Mouse (Mus musculus) CH12.LX (cell line): ENCODE results near the gene Zfpl1.

Experiments used
- CHD2 ChIP-seq: IDR thresholded peaks from 2 replicates; pipeline ENCODE4 v1.6.1; 2011; ENCODE audit warnings: low read length, improper control_type of control experiment
- CTCF ChIP-seq, 2 experiments: IDR thresholded peaks in 1 of 2; conservative IDR thresholded peaks in 1 of 2; 2 replicates each; pipeline ENCODE4 v1.5.1; 2011 to 2012; ENCODE audit warnings: low read depth in 2 of 2, low read length in 2 of 2, improper control_type of control experiment in 1 of 2, inconsistent platforms in 1 of 2, mild to moderate bottlenecking in 1 of 2, moderate library complexity in 1 of 2
- EP300 ChIP-seq: IDR thresholded peaks from 2 replicates; pipeline ENCODE4 v1.6.1; 2011; ENCODE audit warnings: low read length, improper control_type of control experiment
- MXI1 ChIP-seq: IDR thresholded peaks from 2 replicates; pipeline ENCODE4 v1.6.1; 2011; ENCODE audit warnings: mild to moderate bottlenecking, low read depth, low read length, improper control_type of control experiment
- NELFE ChIP-seq: IDR thresholded peaks from 2 replicates; pipeline ENCODE4 v1.6.1; 2011; ENCODE audit warnings: low read depth, low read length, improper control_type of control experiment
- NRF1 ChIP-seq: IDR thresholded peaks from 2 replicates; pipeline ENCODE4 v1.6.1; 2014; ENCODE audit warnings: low read depth, mild to moderate bottlenecking, inconsistent platforms, low read length, improper control_type of control experiment, moderate library complexity
- POLR2A ChIP-seq: IDR thresholded peaks from 2 replicates; pipeline ENCODE4 v1.6.1; 2011; ENCODE audit warnings: low read depth, mild to moderate bottlenecking, improper control_type of control experiment, low read length
- POLR2AphosphoS2 ChIP-seq: IDR thresholded peaks from 2 replicates; pipeline ENCODE4 v1.6.1; 2011; ENCODE audit warnings: low read depth, low read length, improper control_type of control experiment
- SIN3A ChIP-seq: IDR thresholded peaks from 2 replicates; pipeline ENCODE4 v1.6.1; 2012; ENCODE audit warnings: low read length, improper control_type of control experiment, inconsistent platforms

GRCm38 (mm10) chr19:6046294-6047153 is 38.2 kb downstream of the Zfpl1 start, which contains the start of gene Syvn1:
- peak; percentile 64 for TF ChIP-seq NRF1
- no peak for TF ChIP-seq CTCF (conservative IDR thresholded peaks at IDR 0.05 in 1 of 2, IDR thresholded peaks at IDR 0.05 in 1 of 2; ENCODE audit: low read depth in 2 of 2, low read length in 2 of 2)
- peak; percentile 98 for TF ChIP-seq CHD2
- TF ChIP-seq POLR2A, result peak; percentile 78
- peak; percentile 96 for TF ChIP-seq POLR2AphosphoS2
- TF ChIP-seq SIN3A, result peak; percentile 84
- TF ChIP-seq EP300, result no peak
- TF ChIP-seq NELFE, result peak; percentile 59
- TF ChIP-seq MXI1, result peak; percentile 59
